Mouse (Mus musculus) heart, embryonic 13.5 days (tissue): ENCODE results near the gene Nus1. TPM values are rescaled to one million over a fixed set of nuclear protein-coding genes. Genes with fewer than 3 reads are reported as not detected.

Source experiments
- ATAC-seq: fragments of 200-750 bp; cut with Nextera tagmentation; 2 replicates; pipeline ENCODE4 v1.8.0; 2017; ENCODE audit warnings: moderate TSS enrichment; ENCODE audit not compliant: insufficient number of reproducible peaks, low FRiP score, low TSS enrichment; ENCODE audit errors: extremely low read depth
- H3K27ac ChIP-seq: fragments of 300-500 bp; sonication (generic); replicated peaks from 2 replicates; pipeline ENCODE4 v1.5.1; 2015; ENCODE audit warnings: moderate library complexity, mild to moderate bottlenecking, inconsistent platforms
- H3K27me3 ChIP-seq: fragments of 300-500 bp; sonication (generic); replicated peaks from 2 replicates; pipeline ENCODE4 v1.6.1; 2015; ENCODE audit warnings: mild to moderate bottlenecking, inconsistent platforms
- H3K36me3 ChIP-seq: fragments of 300-500 bp; sonication (generic); 2 replicates; pipeline ENCODE4 v1.6.1; 2015; ENCODE audit warnings: mild to moderate bottlenecking, inconsistent platforms
- H3K4me1 ChIP-seq: fragments of 300-500 bp; sonication (generic); 2 replicates; pipeline ENCODE4 v1.6.1; 2015; ENCODE audit warnings: inconsistent platforms
- H3K4me2 ChIP-seq: fragments of 300-500 bp; sonication (generic); 2 replicates; pipeline ENCODE4 v1.6.1; 2015; ENCODE audit warnings: inconsistent platforms, mild to moderate bottlenecking, moderate library complexity
- H3K4me3 ChIP-seq: fragments of 300-500 bp; sonication (generic); 2 replicates; pipeline ENCODE4 v1.5.1; 2015; ENCODE audit warnings: moderate library complexity, mild to moderate bottlenecking, inconsistent platforms
- H3K9ac ChIP-seq: fragments of 300-500 bp; sonication (generic); 2 replicates; pipeline ENCODE4 v1.6.1; 2015; ENCODE audit warnings: inconsistent platforms, mild to moderate bottlenecking, moderate library complexity
- H3K9me3 ChIP-seq: fragments of 300-500 bp; sonication (generic); 2 replicates; pipeline ENCODE4 v1.6.1; 2016; ENCODE audit warnings: inconsistent platforms
- WGBS: fragments of 180-500 bp; shearing (Covaris S2); methylation state at CpG from one replicate; pipeline ENCODE4 v1.1.7; 2015; ENCODE audit warnings: mixed read lengths; 5-methylcytosine and 5-hydroxymethylcytosine counted together
- polyA plus RNA-seq: library from polyadenylated mRNA; unstranded; fragments of >200 nt; fragmentation: Nextera tagmentation; extraction: Ambion mirVana; gene quantifications from 2 replicates; pipeline ENCODE4 v1.2.1, GENCODE M21; 2015

Nus1 gene
- polyA plus RNA-seq, 1 experiment from 2014 or later: 8.1 TPM

DNA sequence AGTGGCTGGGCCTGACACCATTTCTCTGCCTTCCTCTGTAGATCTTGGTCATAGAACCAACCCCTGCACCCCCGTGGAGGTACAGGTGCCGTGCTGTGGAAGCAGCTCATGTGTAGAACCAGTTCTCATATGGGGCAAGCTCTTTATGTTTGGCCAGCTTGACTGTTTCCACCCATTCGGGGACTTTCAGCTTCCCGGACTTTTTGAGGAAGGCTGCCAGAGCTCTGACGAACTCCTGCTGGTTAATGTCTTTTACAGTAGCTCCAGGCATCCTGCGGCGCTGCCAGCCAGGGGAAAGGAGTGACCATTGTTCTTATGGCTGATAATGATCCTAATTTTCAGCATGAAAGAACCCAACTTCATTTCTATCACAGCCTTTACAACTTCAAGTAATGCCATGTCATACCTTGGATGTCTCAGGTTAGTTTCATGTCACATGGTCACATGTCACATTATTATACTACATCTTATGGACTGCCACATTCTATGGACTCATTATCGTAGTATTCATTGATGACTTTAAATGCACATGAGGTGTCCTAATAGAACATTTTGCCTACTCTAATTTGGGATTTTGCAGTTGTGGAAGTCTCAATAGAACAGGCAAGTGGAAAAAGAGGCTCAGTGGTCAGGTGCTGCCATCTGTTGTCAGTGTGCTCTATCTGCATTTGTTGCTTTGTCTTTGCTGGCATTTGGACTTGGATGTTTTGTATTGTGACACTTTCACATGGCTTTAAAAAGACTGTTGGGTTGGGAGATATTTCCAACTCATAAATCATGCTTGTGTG, 32.3 kb upstream of the Nus1 start:
- H3K36me3 ChIP-seq: no peaks in the 10 kb centered on the region
- WGBS: 39% methylated on average over 8 of the region's 8 CpGs
- no peak overlapping the region for H3K27ac ChIP-seq
- 0 out of 2 replicates have a peak overlapping the region, but pooled peaks have one; percentile 33 for H3K9ac ChIP-seq
- H3K9me3 ChIP-seq: no peaks in the 10 kb centered on the region
- ATAC-seq: no peak
- no peak overlapping the region for H3K4me2 ChIP-seq
- H3K4me1 ChIP-seq: peaks cover 14% of the 10 kb centered on the region
- H3K4me3 ChIP-seq: no peak overlapping the region
- H3K27me3 ChIP-seq: no peaks in the 10 kb centered on the region; the same call in 1 of the 2 replicates

DNA sequence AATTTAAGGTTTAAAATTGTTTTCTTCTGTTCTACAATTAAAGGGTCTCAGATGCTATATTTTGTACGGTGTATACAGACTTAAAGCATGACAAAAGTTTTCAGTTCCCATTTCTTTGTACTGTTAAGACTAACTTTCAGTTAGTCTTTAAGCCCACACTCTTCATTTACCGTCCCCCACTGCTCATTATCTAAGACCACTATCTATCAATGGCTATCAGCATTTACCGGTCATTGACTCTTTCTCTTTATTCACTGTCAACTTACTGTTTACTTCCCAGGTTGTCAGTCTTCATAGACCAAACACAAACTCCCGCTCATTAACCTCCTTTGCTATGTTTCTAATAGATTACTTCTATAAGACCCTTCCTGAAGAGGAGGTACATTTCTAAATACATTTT, 30.2 kb upstream of the Nus1 start:
- Histone ChIP-seq H3K9ac (no peak overlapping the region), H3K36me3 (no peaks in the 10 kb centered on the region), H3K4me2 (no peak overlapping the region), H3K4me1 (peaks cover 6% of the 10 kb centered on the region), H3K27ac (no peak overlapping the region), H3K4me3 (no peak overlapping the region), H3K27me3 (no peaks in the 10 kb centered on the region; the same call in 1 of the 2 replicates), H3K9me3 (no peaks in the 10 kb centered on the region)
- ATAC-seq: no peak
- 65% methylated on average over 4 of the region's 4 CpGs for WGBS

DNA sequence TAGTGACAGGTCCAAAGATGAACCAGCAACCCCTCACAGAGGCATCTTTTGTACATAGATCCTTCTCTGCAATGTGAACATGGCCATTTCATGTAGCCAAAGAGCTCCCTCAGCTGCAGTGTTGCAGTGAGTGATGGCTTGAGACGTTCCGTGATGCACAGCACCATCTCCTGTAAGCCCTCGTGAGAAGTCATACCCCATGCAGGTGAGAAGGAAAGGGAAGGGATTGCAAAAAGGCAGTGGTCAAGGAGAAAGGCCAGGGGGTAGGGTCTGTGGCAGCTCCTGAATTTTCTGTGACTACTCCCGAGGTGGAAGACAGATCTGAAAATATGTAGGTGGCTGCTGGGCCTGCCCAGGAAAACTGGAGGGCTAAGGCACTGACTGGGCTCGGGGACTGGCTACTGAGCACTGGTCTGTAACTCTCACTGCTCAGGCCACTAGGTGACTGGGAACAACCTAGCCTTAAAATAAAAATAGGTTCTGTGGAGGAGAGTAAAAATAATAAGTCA, 28.4 kb upstream of the Nus1 start, which contains the start of gene Nepn:
Gene Nepn (plus strand): TSS at position 51 of the 509 bp plus-strand sequence.
- Histone ChIP-seq H3K9ac (no peak within 1 kb of the TSS), H3K27me3 (no peaks in the 10 kb centered on the region; the same call in 1 of the 2 replicates), H3K27ac (no peak within 1 kb of the TSS), H3K36me3 (no peaks in the 10 kb centered on the region), H3K4me1 (no peaks in the 10 kb centered on the region), H3K4me2 (no peak within 1 kb of the TSS), H3K9me3 (no peaks in the 10 kb centered on the region), H3K4me3 (no peak within 1 kb of the TSS)
- no peak for ATAC-seq
- WGBS: 64% methylated on average over 5 of the region's 5 CpGs

GRCm38 (mm10) chr10:52389438-52389837, 27.9 kb upstream of the Nus1 start:
- no peaks in the 10 kb centered on the region for H3K36me3 ChIP-seq
- no peak for ATAC-seq
- H3K4me3 ChIP-seq: no peak overlapping the region
- no peak overlapping the region for H3K4me2 ChIP-seq
- no peaks in the 10 kb centered on the region for H3K4me1 ChIP-seq
- H3K27ac ChIP-seq: no peak overlapping the region
- 70% methylated on average over 3 of the region's 3 CpGs for WGBS
- no peaks in the 10 kb centered on the region for H3K9me3 ChIP-seq
- H3K9ac ChIP-seq: no peak overlapping the region
- H3K27me3 ChIP-seq: no peaks in the 10 kb centered on the region; the same call in 1 of the 2 replicates

GRCm38 (mm10) chr10:52391208-52391607, 26.1 kb upstream of the Nus1 start:
- H3K27me3 ChIP-seq: no peaks in the 10 kb centered on the region; the same call in 1 of the 2 replicates
- H3K9ac ChIP-seq: no peak overlapping the region
- no peaks in the 10 kb centered on the region for H3K36me3 ChIP-seq
- 60% methylated on average over 2 of the region's 2 CpGs for WGBS
- H3K9me3 ChIP-seq: no peaks in the 10 kb centered on the region
- ATAC-seq: no peak
- H3K4me1 ChIP-seq: no peaks in the 10 kb centered on the region
- H3K4me2 ChIP-seq: no peak overlapping the region
- no peak overlapping the region for H3K27ac ChIP-seq
- H3K4me3 ChIP-seq: no peak overlapping the region

DNA sequence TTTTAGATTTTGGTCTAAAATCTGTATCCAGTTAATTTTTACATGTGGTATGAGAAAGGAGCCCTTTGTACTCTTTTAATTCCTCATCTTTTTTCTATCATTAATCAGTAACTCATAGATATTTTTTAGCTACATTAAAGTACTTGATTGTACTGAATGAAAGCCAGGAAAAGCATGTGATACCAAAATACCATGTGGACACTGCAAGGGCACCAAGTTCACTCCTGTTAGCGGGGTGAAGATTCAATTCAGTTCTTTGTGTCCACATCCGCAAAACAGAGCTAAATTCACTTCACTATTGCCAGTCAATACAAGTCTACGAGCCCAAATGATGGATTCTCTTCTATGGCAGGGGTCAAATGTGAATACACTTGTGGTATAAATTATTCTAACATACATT, 20.7 kb upstream of the Nus1 start:
- no peak overlapping the region for H3K27ac ChIP-seq
- H3K4me3 ChIP-seq: no peak overlapping the region
- no peaks in the 10 kb centered on the region for H3K9me3 ChIP-seq
- H3K4me2 ChIP-seq: no peak overlapping the region
- ATAC-seq: no peak
- H3K36me3 ChIP-seq: no peaks in the 10 kb centered on the region
- H3K27me3 ChIP-seq: no peaks in the 10 kb centered on the region
- no peak overlapping the region for H3K9ac ChIP-seq
- H3K4me1 ChIP-seq: no peaks in the 10 kb centered on the region
- 76% methylated on average over 3 of the region's 3 CpGs for WGBS

GRCm38 (mm10) chr10:52398715-52399114, 18.6 kb upstream of the Nus1 start:
- ATAC-seq: no peak
- Histone ChIP-seq H3K4me2 (no peak overlapping the region), H3K9ac (no peak overlapping the region), H3K27me3 (no peaks in the 10 kb centered on the region), H3K9me3 (no peaks in the 10 kb centered on the region), H3K4me1 (no peaks in the 10 kb centered on the region), H3K4me3 (no peak overlapping the region), H3K27ac (no peak overlapping the region), H3K36me3 (no peaks in the 10 kb centered on the region)
- WGBS: 68% methylated on average over 2 of the region's 2 CpGs

DNA sequence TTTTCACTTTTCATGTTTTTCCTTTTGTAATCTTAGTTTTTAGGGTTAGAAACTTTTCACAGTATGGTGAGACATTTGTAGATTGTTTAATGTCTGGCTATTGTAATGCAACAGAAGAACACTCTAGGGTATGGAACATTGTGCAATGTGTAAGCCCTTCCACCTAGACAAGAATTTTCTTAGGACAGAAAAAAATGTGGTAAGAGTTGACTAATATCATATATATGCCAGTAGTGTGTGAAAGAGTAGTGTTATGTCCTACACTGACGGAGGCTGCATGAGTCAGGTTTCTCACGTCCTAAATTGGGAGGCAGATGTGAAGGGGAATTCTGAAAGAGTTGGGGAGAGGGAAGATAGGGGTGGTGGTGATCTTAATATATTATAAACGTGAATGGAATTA, 17.6 kb upstream of the Nus1 start:
- Histone ChIP-seq H3K4me2 (no peak overlapping the region), H3K4me1 (no peaks in the 10 kb centered on the region), H3K9ac (no peak overlapping the region), H3K9me3 (no peaks in the 10 kb centered on the region), H3K27me3 (no peaks in the 10 kb centered on the region; the same call in 1 of the 2 replicates), H3K27ac (no peak overlapping the region), H3K36me3 (no peaks in the 10 kb centered on the region), H3K4me3 (no peak overlapping the region)
- no peak for ATAC-seq
- WGBS: 48% methylated on average over 3 of the region's 3 CpGs

DNA sequence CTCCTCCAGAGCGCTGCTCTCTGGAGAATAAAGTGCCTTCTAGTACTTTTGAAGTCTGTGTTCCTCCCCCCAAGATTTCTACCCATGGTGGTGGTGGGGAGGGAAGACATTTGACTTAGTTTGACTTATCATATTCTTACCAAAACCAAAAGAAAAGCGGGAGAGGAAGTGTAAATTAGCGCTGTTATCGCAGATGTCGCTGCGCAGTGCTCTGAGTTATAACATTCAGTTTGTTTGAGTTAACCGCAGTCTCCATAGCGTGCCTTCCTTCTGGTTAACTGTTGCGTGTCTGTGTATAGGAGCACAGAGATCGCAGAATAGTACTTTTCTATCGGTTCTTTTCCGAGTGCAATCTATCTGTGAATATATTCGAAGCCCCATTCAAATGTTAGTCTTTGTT, 12.2 kb upstream of the Nus1 start:
- H3K4me1 ChIP-seq: no peaks in the 10 kb centered on the region
- H3K4me2 ChIP-seq: no peak overlapping the region
- ATAC-seq: no peak
- H3K9me3 ChIP-seq: no peaks in the 10 kb centered on the region
- H3K36me3 ChIP-seq: no peaks in the 10 kb centered on the region
- H3K4me3 ChIP-seq: no peak overlapping the region
- peaks cover 5% of the 10 kb centered on the region for H3K27me3 ChIP-seq
- WGBS: 83% methylated on average over 13 of the region's 13 CpGs
- no peak overlapping the region for H3K27ac ChIP-seq
- no peak overlapping the region for H3K9ac ChIP-seq

DNA sequence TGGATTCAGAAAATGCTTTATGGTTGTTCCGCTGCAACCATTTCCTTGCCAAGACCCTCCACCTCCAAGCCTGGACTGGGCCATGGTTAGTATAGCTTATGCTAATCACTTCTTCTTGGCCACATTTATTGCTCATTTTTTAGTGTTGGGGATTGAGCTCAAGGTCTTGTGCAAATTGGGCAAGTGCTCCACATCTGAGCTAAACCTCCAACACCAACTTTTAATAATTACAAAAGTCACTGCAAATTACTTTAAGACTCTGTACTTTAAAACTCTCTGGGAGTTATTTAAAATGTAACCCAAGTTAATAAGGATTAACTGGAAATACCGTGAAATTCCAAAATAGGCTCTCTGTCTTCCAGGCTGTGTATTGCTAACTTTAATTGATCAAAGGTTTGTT, 9.8 kb upstream of the Nus1 start:
- H3K4me3 ChIP-seq: no peak overlapping the region
- H3K9me3 ChIP-seq: no peaks in the 10 kb centered on the region
- no peak for ATAC-seq
- no peak overlapping the region for H3K9ac ChIP-seq
- H3K36me3 ChIP-seq: no peaks in the 10 kb centered on the region
- H3K27me3 ChIP-seq: peaks cover 5% of the 10 kb centered on the region
- WGBS: 76% methylated on average over 2 of the region's 2 CpGs
- H3K4me1 ChIP-seq: no peaks in the 10 kb centered on the region
- no peak overlapping the region for H3K27ac ChIP-seq
- no peak overlapping the region for H3K4me2 ChIP-seq

DNA sequence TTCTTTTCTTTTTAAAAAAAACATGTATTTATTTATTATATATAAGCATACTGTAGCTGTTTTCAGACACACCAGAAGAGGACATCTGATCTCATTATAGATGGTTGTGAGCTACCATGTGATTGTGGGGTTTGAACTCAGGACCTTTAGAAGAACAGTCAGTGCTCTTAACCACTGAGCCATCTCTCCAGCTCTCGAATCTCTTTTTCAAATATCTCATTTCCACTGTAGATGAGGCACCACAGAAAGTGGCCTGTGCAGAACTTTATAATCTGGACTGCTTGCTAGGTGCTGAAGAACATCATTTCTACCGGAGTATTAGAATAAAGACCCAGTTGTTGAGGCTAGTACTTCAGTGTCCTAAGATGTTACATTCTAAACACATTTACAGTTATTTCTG, 2.3 kb upstream of the Nus1 start:
- Histone ChIP-seq H3K36me3 (no peaks in the 10 kb centered on the region), H3K27ac (no peak overlapping the region), H3K4me1 (peaks cover 22% of the 10 kb centered on the region), H3K9ac (no peak overlapping the region), H3K27me3 (peaks cover 2% of the 10 kb centered on the region; the same call in 1 of the 2 replicates), H3K9me3 (no peaks in the 10 kb centered on the region), H3K4me3 (no peak overlapping the region), H3K4me2 (no peak overlapping the region)
- ATAC-seq: no peak
- 70% methylated on average over 2 of the region's 2 CpGs for WGBS

GRCm38 (mm10) chr10:52416458-52416857, 889 bp upstream of the Nus1 start:
- no peak for ATAC-seq
- Histone ChIP-seq H3K4me2 (peak overlapping the region; percentile 66), H3K4me1 (peaks cover 36% of the 10 kb centered on the region), H3K4me3 (peak overlapping the region; percentile 100), H3K9me3 (no peaks in the 10 kb centered on the region), H3K9ac (no peak overlapping the region), H3K36me3 (no peaks in the 10 kb centered on the region; the same call in 1 of the 2 replicates), H3K27ac (no peak overlapping the region), H3K27me3 (no peaks in the 10 kb centered on the region)
- 44% methylated on average over 2 of the region's 2 CpGs for WGBS
